Mouse (Mus musculus) hindbrain, postnatal 0 days (tissue): ENCODE results near the gene G6pc. TPM values are rescaled to one million over a fixed set of nuclear protein-coding genes. Genes with fewer than 3 reads are reported as not detected.
"Not testable (repeated sequence)": the region's sequence is repeated elsewhere in the genome, so short reads cannot be mapped to it uniquely, and the experiment has no call there.

Experiments used
- ATAC-seq: fragments of 200-750 bp; cut with Nextera tagmentation; 2 replicates; pipeline ENCODE4 v1.8.0; 2017; ENCODE audit warnings: mild to moderate bottlenecking, moderate TSS enrichment, moderate library complexity
- DNase-seq: peaks from one replicate; pipeline ENCODE4 v3.0.0-alpha.2; 2015; ENCODE audit warnings: low spot score
- H3K27ac ChIP-seq: fragments of 300-500 bp; sonication (generic); 2 replicates; pipeline ENCODE4 v1.5.1; 2014; ENCODE audit warnings: mild to moderate bottlenecking
- H3K27me3 ChIP-seq: fragments of 300-500 bp; sonication (generic); 2 replicates; pipeline ENCODE4 v1.6.1; 2014; ENCODE audit warnings: low read length, mixed read lengths; ENCODE audit not compliant: insufficient read depth
- H3K36me3 ChIP-seq: fragments of 300-500 bp; sonication (generic); 2 replicates; pipeline ENCODE4 v1.6.1; 2014; ENCODE audit warnings: low read length, mixed read lengths; ENCODE audit not compliant: insufficient read depth
- H3K4me1 ChIP-seq: fragments of 300-500 bp; sonication (generic); 2 replicates; pipeline ENCODE4 v1.6.1; 2014; ENCODE audit warnings: antibody characterized with exemption, low read length, mixed read lengths; ENCODE audit not compliant: insufficient read depth
- H3K4me2 ChIP-seq: fragments of 300-500 bp; sonication (generic); 2 replicates; pipeline ENCODE4 v1.6.1; 2014; ENCODE audit warnings: low read depth, mild to moderate bottlenecking, low read length, moderate library complexity, mixed read lengths
- H3K4me3 ChIP-seq: fragments of 300-500 bp; sonication (generic); 2 replicates; pipeline ENCODE4 v1.5.1; 2014; ENCODE audit warnings: low read length
- H3K9ac ChIP-seq: fragments of 300-500 bp; sonication (generic); replicated peaks from 2 replicates; pipeline ENCODE4 v1.6.1; 2014; ENCODE audit warnings: mild to moderate bottlenecking, low read length, moderate library complexity, mixed read lengths
- H3K9me3 ChIP-seq: fragments of 300-500 bp; sonication (generic); 2 replicates; pipeline ENCODE4 v1.6.1; 2016; ENCODE audit warnings: low read length, mixed read lengths
- CTCF ChIP-seq: IDR thresholded peaks from 2 replicates; pipeline ENCODE4 v1.5.1; 2016; ENCODE audit warnings: antibody characterized with exemption, control low read depth, low read depth
- WGBS: fragments of 180-500 bp; shearing (Covaris S2); extraction: QIAGEN DNeasy Blood & Tissue Kit; methylation state at CpG from one replicate; pipeline ENCODE4 v1.1.7; 2014; 5-methylcytosine and 5-hydroxymethylcytosine counted together
- polyA plus RNA-seq: library from polyadenylated mRNA; unstranded; fragments of >200 nt; fragmentation: Nextera tagmentation; extraction: Ambion mirVana; gene quantifications from 2 replicates; pipeline ENCODE4 v1.2.1, GENCODE M21; 2015
- total RNA-seq: library from RNA; depleted of rRNA; stranded (reverse); fragments of >200 nt; gene quantifications from 2 replicates; pipeline ENCODE4 v1.2.3, GENCODE M21; 2014

Gene G6pc
- total and polyA plus RNA-seq, 2 experiments from 2014 or later, result 0.26 TPM; not detected in 1

DNA sequence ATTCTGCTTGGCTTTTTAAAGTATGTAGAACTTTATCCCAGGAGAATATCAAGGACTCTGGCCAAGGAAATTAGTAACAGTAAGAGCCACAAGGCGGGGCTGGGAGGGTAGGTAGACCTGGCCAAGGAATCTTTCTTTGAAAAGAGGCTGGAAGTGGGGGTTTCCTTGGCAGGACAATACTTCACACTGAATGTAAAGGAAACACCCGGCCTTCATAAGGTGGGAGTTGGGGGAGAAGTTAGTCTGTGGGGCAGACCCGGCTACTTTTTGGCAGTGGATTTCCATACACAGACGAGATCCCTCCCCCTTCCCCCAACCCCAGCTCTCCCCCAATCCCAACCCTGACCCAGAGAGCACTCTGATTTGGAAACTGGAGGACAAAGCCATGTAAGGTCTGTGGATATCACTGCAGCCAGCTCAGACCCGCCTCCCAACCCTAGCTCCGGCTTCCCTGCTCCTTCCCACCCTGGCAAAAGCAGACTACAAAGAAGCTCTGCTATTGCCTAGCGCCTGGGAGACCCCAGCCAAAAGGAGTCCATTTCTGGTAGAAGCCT lies 36.9 kb upstream of the G6pc start, which contains the start of gene Aoc3:
Gene Aoc3, plus strand, starts transcription at position 235 of the 554 bp plus-strand sequence.
- H3K27ac ChIP-seq, result no peak within 1 kb of the TSS
- H3K4me3 ChIP-seq, result no peak within 1 kb of the TSS
- DNase-seq (no peak), ATAC-seq (no peak)
- TF ChIP-seq CTCF, result no peak
- WGBS, result 60% methylated on average over 7 of the region's 7 CpGs
- H3K36me3 ChIP-seq, result 0 out of 2 replicates have a peak, but pooled peaks cover 4% of the 10 kb centered on the region
- H3K4me1 ChIP-seq, result no peaks in the 10 kb centered on the region
- no peak within 1 kb of the TSS for H3K9ac ChIP-seq
- H3K4me2 ChIP-seq, result no peak within 1 kb of the TSS
- H3K9me3 ChIP-seq, result no peaks in the 10 kb centered on the region
- no peaks in the 10 kb centered on the region for H3K27me3 ChIP-seq

GRCm38 (mm10) chr11:101330961-101331360 lies 36.4 kb upstream of the G6pc start:
- not testable (repeated sequence) for ATAC-seq, H3K9ac ChIP-seq, H3K27ac ChIP-seq, H3K4me1 ChIP-seq, H3K36me3 ChIP-seq, H3K4me2 ChIP-seq, H3K4me3 ChIP-seq, DNase-seq, H3K9me3 ChIP-seq, H3K27me3 ChIP-seq
- WGBS, result 78% methylated on average over 6 of the region's 6 CpGs

DNA sequence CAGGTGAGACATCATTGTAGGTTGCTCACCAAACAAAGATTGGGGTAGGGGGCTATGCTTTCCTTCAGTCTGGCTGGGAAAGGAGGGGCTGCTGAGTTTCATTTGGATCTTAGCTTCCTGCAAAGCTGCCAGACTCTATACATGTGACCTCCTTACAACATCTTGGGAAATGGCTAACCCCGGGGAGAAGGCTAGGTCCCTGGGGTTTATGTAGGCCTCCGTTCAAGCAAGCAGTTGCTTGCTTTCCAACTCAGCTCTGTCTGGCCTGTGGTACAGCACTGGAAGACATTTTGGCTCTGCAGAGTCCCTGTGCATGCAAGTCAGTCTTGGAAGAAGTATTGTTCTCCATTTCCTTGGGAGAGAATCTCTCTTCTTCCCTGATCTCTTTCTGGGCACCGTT lies 34.8 kb upstream of the G6pc start:
- Histone ChIP-seq H3K36me3 (no peaks in the 10 kb centered on the region), H3K27ac (no peak overlapping the region), H3K4me3 (no peak overlapping the region), H3K4me2 (no peak overlapping the region), H3K27me3 (no peaks in the 10 kb centered on the region), H3K9me3 (no peaks in the 10 kb centered on the region), H3K9ac (no peak overlapping the region), H3K4me1 (0 out of 2 replicates have a peak, but pooled peaks cover 3% of the 10 kb centered on the region)
- no peak for DNase-seq
- no peak for ATAC-seq
- no peak for TF ChIP-seq CTCF
- 76% methylated on average over 3 of the region's 3 CpGs for WGBS

DNA sequence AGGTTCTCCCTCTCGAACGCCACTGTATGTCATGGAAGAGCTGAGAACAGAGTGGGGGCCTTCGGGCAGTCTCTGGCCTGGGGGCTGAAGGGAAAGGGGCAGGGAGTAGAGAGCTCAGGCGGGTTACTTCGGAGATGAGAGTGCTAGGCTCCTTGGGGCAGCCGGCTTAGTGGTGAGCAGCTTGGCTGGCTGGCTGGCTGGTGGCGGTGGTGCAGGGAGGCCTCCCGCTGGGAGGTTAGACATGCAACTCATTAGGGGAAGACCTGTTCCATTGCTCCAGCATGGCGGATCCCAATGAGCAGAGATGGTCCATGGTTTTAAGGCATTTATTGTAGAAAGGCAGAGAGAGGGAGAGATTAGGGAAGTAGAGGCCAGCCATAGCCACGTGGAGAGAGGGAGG lies 33.3 kb upstream of the G6pc start:
- DNase-seq (no peak), ATAC-seq (no peak)
- Histone ChIP-seq H3K4me1 (0 out of 2 replicates have a peak, but pooled peaks cover 3% of the 10 kb centered on the region), H3K9ac (no peak overlapping the region), H3K27ac (no peak overlapping the region), H3K9me3 (no peaks in the 10 kb centered on the region), H3K36me3 (no peaks in the 10 kb centered on the region), H3K4me2 (no peak overlapping the region), H3K4me3 (no peak overlapping the region), H3K27me3 (no peaks in the 10 kb centered on the region)
- WGBS, result 24% methylated on average over 10 of the region's 10 CpGs
- no peak for TF ChIP-seq CTCF

- Histone ChIP-seq H3K9ac (no peak overlapping the region), H3K4me2 (no peak overlapping the region), H3K27me3 (no peaks in the 10 kb centered on the region), H3K27ac (no peak overlapping the region), H3K9me3 (no peaks in the 10 kb centered on the region), H3K4me3 (no peak overlapping the region), H3K36me3 (no peaks in the 10 kb centered on the region), H3K4me1 (0 out of 2 replicates have a peak, but pooled peaks cover 3% of the 10 kb centered on the region)
- ATAC-seq, result no peak
- no peak for TF ChIP-seq CTCF
- WGBS, result 17% methylated on average over 6 of the region's 6 CpGs
- DNase-seq, result no peak
Observed at GRCm38 (mm10) chr11:101334516-101334915, 32.8 kb upstream of the G6pc start.

GRCm38 (mm10) chr11:101335685-101336084 lies 31.7 kb upstream of the G6pc start:
- no peaks in the 10 kb centered on the region for H3K36me3 ChIP-seq
- no peaks in the 10 kb centered on the region for H3K27me3 ChIP-seq
- ATAC-seq (no peak), DNase-seq (no peak)
- TF ChIP-seq CTCF, result no peak
- no peaks in the 10 kb centered on the region for H3K9me3 ChIP-seq
- H3K4me3 ChIP-seq, result no peak overlapping the region
- no peak overlapping the region for H3K4me2 ChIP-seq
- 87% methylated on average over 9 of the region's 9 CpGs for WGBS
- no peak overlapping the region for H3K27ac ChIP-seq
- no peak overlapping the region for H3K9ac ChIP-seq
- 0 out of 2 replicates have a peak, but pooled peaks cover 3% of the 10 kb centered on the region for H3K4me1 ChIP-seq

- Histone ChIP-seq H3K4me3 (peak overlapping the region; percentile 9), H3K27ac (peak overlapping the region; percentile 8; the same call in 1 of the 2 replicates), H3K4me2 (peak overlapping the region; percentile 47), H3K9ac (no peak overlapping the region), H3K36me3 (no peaks in the 10 kb centered on the region), H3K4me1 (0 out of 2 replicates have a peak, but pooled peaks cover 3% of the 10 kb centered on the region), H3K9me3 (no peaks in the 10 kb centered on the region), H3K27me3 (no peaks in the 10 kb centered on the region)
- ATAC-seq, result peak; percentile 90
- DNase-seq, result peak; percentile 67
- 2% methylated on average over 9 of the region's 9 CpGs for WGBS
- TF ChIP-seq CTCF, result no peak
Observed at GRCm38 (mm10) chr11:101338123-101338760, 29.1 kb upstream of the G6pc start.
